Mouse (Mus musculus) CD8-positive naive resting alpha-beta T cell, adult 57 days (primary cell): ENCODE results near the gene Rbm47. TPM values are rescaled to one million over a fixed set of nuclear protein-coding genes. Genes with fewer than 3 reads are reported as not detected.

Source experiments
- total RNA-seq: library from RNA; stranded (reverse); gene quantifications from one replicate; pipeline ENCODE4 v1.2.4, GENCODE M21; 2023

Gene Rbm47
- 1.4 TPM for total RNA-seq

GRCm38 (mm10) chr5:66173018-66173417 is at the start of gene Rbm47:
Rbm47 (minus strand) TSS chr5:66173118.

GRCm38 (mm10) chr5:66004134-66004925 is 168.6 kb downstream of the Rbm47 start, which contains the start of gene 9130230L23Rik:
9130230L23Rik (minus strand) TSS chr5:66004285.

Other genes with a start within 250 kb of the Rbm47 start
- 3.6 TPM for gene Chrna9, start 238.2 kb downstream of the Rbm47 start, total RNA-seq
- gene 9130230L23Rik, start 168.8 kb downstream of the Rbm47 start, total RNA-seq: not detected
- not detected for gene Nsun7, start 86.8 kb upstream of the Rbm47 start, total RNA-seq